Mouse (Mus musculus) layer of hippocampus, postnatal 36 days (tissue): ENCODE measurements around the gene Agbl1. TPM values are rescaled to one million over a fixed set of nuclear protein-coding genes. Genes with fewer than 3 reads are reported as not detected.
A peak's percentile ranks its signal among the peaks of the same experiment; 100 is the strongest.

Experiments used
- DNase-seq, 2 experiments: peaks; one replicate each; pipeline ENCODE4 v3.0.0; 2022
- total RNA-seq, 2 experiments: library from RNA; stranded (reverse); gene quantifications; 2 replicates each; pipeline ENCODE4 v1.2.3; 2021

Gene Agbl1
- total RNA-seq, 2 experiments from 2014 or later = 0.33 to 0.35 TPM

GRCm38 (mm10) chr7:76392296-76392940 is 162.7 kb downstream of the Agbl1 start:
- DNase-seq = no peak

GRCm38 (mm10) chr7:76392941-76393817 is 163.5 kb downstream of the Agbl1 start:
- peak; percentile 63 to 76 for DNase-seq

- no peak for DNase-seq
Measured at GRCm38 (mm10) chr7:76407930-76408557, 178.4 kb downstream of the Agbl1 start.

GRCm38 (mm10) chr7:76409020-76409419 is 179.3 kb downstream of the Agbl1 start:
- no peak for DNase-seq

GRCm38 (mm10) chr7:76410403-76411180 is 180.9 kb downstream of the Agbl1 start:
- no peak for DNase-seq

- no peak for DNase-seq
Measured at GRCm38 (mm10) chr7:76411933-76412587, 182.4 kb downstream of the Agbl1 start.

- DNase-seq = no peak
Measured at GRCm38 (mm10) chr7:76416084-76416597, 186.5 kb downstream of the Agbl1 start.

GRCm38 (mm10) chr7:76438581-76438980 is 208.9 kb downstream of the Agbl1 start:
- DNase-seq = no peak

GRCm38 (mm10) chr7:76438988-76439387 is 209.3 kb downstream of the Agbl1 start:
- no peak for DNase-seq

- DNase-seq = no peak
Measured at GRCm38 (mm10) chr7:76462361-76463001, 232.8 kb downstream of the Agbl1 start.

- no peak for DNase-seq
Measured at GRCm38 (mm10) chr7:76466427-76466826, 236.7 kb downstream of the Agbl1 start.

- no peak for DNase-seq
Measured at GRCm38 (mm10) chr7:76474233-76474632, 244.5 kb downstream of the Agbl1 start.

GRCm38 (mm10) chr7:76485546-76485945 is 255.9 kb downstream of the Agbl1 start:
- no peak for DNase-seq

GRCm38 (mm10) chr7:76487519-76487918 is 257.8 kb downstream of the Agbl1 start:
- no peak for DNase-seq

GRCm38 (mm10) chr7:76524291-76524690 is 294.6 kb downstream of the Agbl1 start:
- DNase-seq = no peak

GRCm38 (mm10) chr7:76546456-76546855 is 316.8 kb downstream of the Agbl1 start:
- DNase-seq = no peak

GRCm38 (mm10) chr7:76547313-76547712 is 317.6 kb downstream of the Agbl1 start:
- no peak for DNase-seq

GRCm38 (mm10) chr7:76551860-76552259 is 322.2 kb downstream of the Agbl1 start:
- no peak for DNase-seq

- no peak for DNase-seq
Measured at GRCm38 (mm10) chr7:76560564-76561258, 331.0 kb downstream of the Agbl1 start.

- DNase-seq = peak; percentile 9 to 14
Measured at GRCm38 (mm10) chr7:76562506-76562905, 332.8 kb downstream of the Agbl1 start.
